Mouse (Mus musculus) small intestine, adult 2 months (tissue): ENCODE data around the gene Gtdc1. TPM values are rescaled to one million over a fixed set of nuclear protein-coding genes. Genes with fewer than 3 reads are reported as not detected.

Experiments
- H3K27ac ChIP-seq: fragments of 200-500 bp; 2 replicates; pipeline ENCODE4 v1.5.1; 2012; ENCODE audit warnings: low read depth, low read length, control low read depth, inconsistent platforms; ENCODE audit not compliant: insufficient read depth
- H3K27me3 ChIP-seq: fragments of 200-500 bp; 2 replicates; pipeline ENCODE4 v1.6.1; 2012; ENCODE audit warnings: mild to moderate bottlenecking, moderate library complexity, low read length, inconsistent platforms; ENCODE audit not compliant: control insufficient read depth, insufficient read depth
- H3K36me3 ChIP-seq: fragments of 200-500 bp; 2 replicates; pipeline ENCODE4 v1.6.1; 2012; ENCODE audit warnings: mild to moderate bottlenecking, low read length, control low read depth, inconsistent platforms; ENCODE audit not compliant: control insufficient read depth, insufficient read depth
- H3K4me1 ChIP-seq: fragments of 200-500 bp; 2 replicates; pipeline ENCODE4 v1.6.1; 2012; ENCODE audit warnings: low read length, inconsistent platforms, mixed read lengths; ENCODE audit not compliant: control insufficient read depth, insufficient read depth, insufficient read length
- H3K4me3 ChIP-seq: fragments of 200-500 bp; 2 replicates; pipeline ENCODE4 v1.5.1; 2012; ENCODE audit warnings: low read depth, mild to moderate bottlenecking, control low read depth, inconsistent platforms, low read length, moderate library complexity
- CTCF ChIP-seq: fragments of 200-500 bp; IDR thresholded peaks from 2 replicates; pipeline ENCODE4 v1.5.1; 2012; ENCODE audit warnings: low read depth, mild to moderate bottlenecking, control low read depth, inconsistent platforms, low read length, moderate library complexity, mixed read lengths; ENCODE audit not compliant: insufficient replicate concordance, insufficient read length; ENCODE audit errors: extremely low read depth
- POLR2A ChIP-seq: fragments of 200-500 bp; IDR thresholded peaks from 2 replicates; pipeline ENCODE4 v1.6.1; 2012; ENCODE audit warnings: low read depth, mild to moderate bottlenecking, control low read depth, inconsistent platforms, low read length, moderate library complexity
- WGBS: fragments of 180-500 bp; shearing (Covaris S2); methylation state at CpG from one replicate; pipeline ENCODE4 v1.1.7; 2018; 5-methylcytosine and 5-hydroxymethylcytosine counted together
- polyA plus RNA-seq: library from polyadenylated mRNA; depleted of rRNA; stranded (reverse); fragments of >200 nt; gene quantifications from 2 replicates; pipeline ENCODE4 v1.2.3, GENCODE M21; 2012

Gtdc1 gene
- polyA plus RNA-seq, 1 experiment, result 1.9 TPM

- no peaks in the 10 kb centered on the region for H3K4me1 ChIP-seq
- TF ChIP-seq POLR2A (no peak), CTCF (no peak)
- no peak overlapping the region for H3K4me3 ChIP-seq
- no peaks in the 10 kb centered on the region for H3K27me3 ChIP-seq
- no peak overlapping the region for H3K27ac ChIP-seq
- no peaks in the 10 kb centered on the region for H3K36me3 ChIP-seq
Measured at GRCm38 (mm10) chr2:44584061-44584460, 343.4 kb downstream of the Gtdc1 start.

- Histone ChIP-seq H3K27ac (no peak overlapping the region; the same call in 1 of the 2 replicates), H3K4me1 (no peaks in the 10 kb centered on the region), H3K4me3 (no peak overlapping the region), H3K36me3 (no peaks in the 10 kb centered on the region), H3K27me3 (no peaks in the 10 kb centered on the region)
- no peak for TF ChIP-seq CTCF
- no peak for TF ChIP-seq POLR2A
Measured at GRCm38 (mm10) chr2:44583491-44583890, 344.0 kb downstream of the Gtdc1 start.

GRCm38 (mm10) chr2:44571810-44572209, 355.6 kb downstream of the Gtdc1 start:
- Histone ChIP-seq H3K4me3 (no peak overlapping the region), H3K27me3 (no peaks in the 10 kb centered on the region), H3K36me3 (no peaks in the 10 kb centered on the region), H3K4me1 (no peaks in the 10 kb centered on the region), H3K27ac (no peak overlapping the region)
- WGBS, result 59% methylated on average over 3 of the region's 3 CpGs
- TF ChIP-seq POLR2A (no peak), CTCF (no peak)

GRCm38 (mm10) chr2:44571156-44571555, 356.3 kb downstream of the Gtdc1 start:
- H3K36me3 ChIP-seq, result no peaks in the 10 kb centered on the region
- no peak overlapping the region for H3K27ac ChIP-seq
- no peaks in the 10 kb centered on the region for H3K4me1 ChIP-seq
- H3K27me3 ChIP-seq, result no peaks in the 10 kb centered on the region
- WGBS, result 69% methylated on average over 9 of the region's 9 CpGs
- H3K4me3 ChIP-seq, result no peak overlapping the region
- TF ChIP-seq POLR2A, result no peak
- no peak for TF ChIP-seq CTCF

GRCm38 (mm10) chr2:44569140-44569952, 358.1 kb downstream of the Gtdc1 start:
- no peaks in the 10 kb centered on the region for H3K27me3 ChIP-seq
- H3K27ac ChIP-seq, result no peak overlapping the region
- no peak for TF ChIP-seq POLR2A
- TF ChIP-seq CTCF, result no peak
- 73% methylated on average over 7 of the region's 7 CpGs for WGBS
- no peak overlapping the region for H3K4me3 ChIP-seq
- no peaks in the 10 kb centered on the region for H3K36me3 ChIP-seq
- H3K4me1 ChIP-seq, result no peaks in the 10 kb centered on the region

- Histone ChIP-seq H3K4me3 (no peak overlapping the region), H3K36me3 (no peaks in the 10 kb centered on the region), H3K4me1 (no peaks in the 10 kb centered on the region), H3K27ac (no peak overlapping the region), H3K27me3 (no peaks in the 10 kb centered on the region)
- TF ChIP-seq CTCF (no peak), POLR2A (no peak)
- 93% methylated on average over 16 of the region's 16 CpGs for WGBS
Measured at GRCm38 (mm10) chr2:44564776-44565692, 362.4 kb downstream of the Gtdc1 start.

GRCm38 (mm10) chr2:44561789-44562188, 365.7 kb downstream of the Gtdc1 start:
- Histone ChIP-seq H3K27me3 (no peaks in the 10 kb centered on the region; the same call in 1 of the 2 replicates), H3K4me3 (no peak overlapping the region), H3K4me1 (no peaks in the 10 kb centered on the region), H3K27ac (no peak overlapping the region), H3K36me3 (no peaks in the 10 kb centered on the region)
- 86% methylated on average over 4 of the region's 4 CpGs for WGBS
- TF ChIP-seq POLR2A, result no peak
- no peak for TF ChIP-seq CTCF
